Mouse (Mus musculus): Measurements from ENCODE around the gene Mcu.

- TF ChIP-seq CTCF (IDR thresholded peaks at IDR 0.05; ENCODE audit: low read depth) (no peak), EP300 (IDR thresholded peaks at IDR 0.05; ENCODE audit: low read depth) (no peak)
Observed at GRCm38 (mm10) chr10:59532256-59532655, 84.2 kb downstream of the Mcu start.

Data from heart, postnatal 0 days (tissue).